Mouse (Mus musculus): ENCODE results near the gene Sumo3.

The Sumo3 gene

GRCm38 (mm10) chr10:77627497-77627896, 21.6 kb downstream of the Sumo3 start:
- peak; percentile 76 to 83 for DNase-seq

GRCm38 (mm10) chr10:77629163-77629562, 23.3 kb downstream of the Sumo3 start:
- DNase-seq, result no peak

- DNase-seq, result no peak
Observed at GRCm38 (mm10) chr10:77629970-77630369, 24.1 kb downstream of the Sumo3 start.

- no peak for DNase-seq
Observed at GRCm38 (mm10) chr10:77634016-77634415, 28.1 kb downstream of the Sumo3 start.

GRCm38 (mm10) chr10:77634452-77635231, 28.7 kb downstream of the Sumo3 start:
- no peak for DNase-seq

- DNase-seq, result no peak
Observed at GRCm38 (mm10) chr10:77636234-77636922, 30.5 kb downstream of the Sumo3 start.

GRCm38 (mm10) chr10:77638956-77639355, 33.1 kb downstream of the Sumo3 start:
- DNase-seq, result no peak

GRCm38 (mm10) chr10:77643160-77643559, 37.3 kb downstream of the Sumo3 start:
- no peak for DNase-seq

- DNase-seq, result no peak
Observed at GRCm38 (mm10) chr10:77645571-77645970, 39.7 kb downstream of the Sumo3 start.

- DNase-seq, result no peak
Observed at GRCm38 (mm10) chr10:77647461-77647860, 41.6 kb downstream of the Sumo3 start.

- DNase-seq, result no peak
Observed at GRCm38 (mm10) chr10:77647901-77648300, 42.0 kb downstream of the Sumo3 start.

- no peak for DNase-seq
Observed at GRCm38 (mm10) chr10:77652046-77652445, 46.1 kb downstream of the Sumo3 start.

GRCm38 (mm10) chr10:77658286-77658994, 52.5 kb downstream of the Sumo3 start:
- peak; percentile 29 to 44 for DNase-seq

GRCm38 (mm10) chr10:77663949-77664665, 58.2 kb downstream of the Sumo3 start:
- DNase-seq, result no peak

GRCm38 (mm10) chr10:77666342-77666741, 60.4 kb downstream of the Sumo3 start:
- DNase-seq, result no peak

- no peak for DNase-seq
Observed at GRCm38 (mm10) chr10:77667402-77667801, 61.5 kb downstream of the Sumo3 start.
